Mouse (Mus musculus) liver, adult 2 months (tissue): ENCODE measurements around the gene 6030468B19Rik.

Experiments used
- CTCF ChIP-seq: fragments of 200-500 bp; IDR thresholded peaks from 2 replicates; pipeline ENCODE4 v1.5.1; 2011; ENCODE audit warnings: low read depth, low read length, control low read depth
- POLR2A ChIP-seq: fragments of 200-500 bp; IDR thresholded peaks from 2 replicates; pipeline ENCODE4 v1.6.1; 2011; ENCODE audit warnings: low read length, control low read depth; ENCODE audit not compliant: insufficient read depth; ENCODE audit errors: extremely low read depth

GRCm38 (mm10) chr11:117778031-117778430 is 19.4 kb upstream of the 6030468B19Rik start:
- no peak for TF ChIP-seq POLR2A
- TF ChIP-seq CTCF = no peak
